Mouse (Mus musculus): ENCODE measurements at regions not wholly inside any gene's neighbourhood (a gene's known extent, or its start where the extent isn't known, plus 50 kb on each side); places are given as distances from the start of the nearest gene placed in this dataset.
"Not testable (repeated sequence)": the region's sequence is repeated elsewhere in the genome, so short reads cannot be mapped to it uniquely, and the experiment has no call there.

DNA sequence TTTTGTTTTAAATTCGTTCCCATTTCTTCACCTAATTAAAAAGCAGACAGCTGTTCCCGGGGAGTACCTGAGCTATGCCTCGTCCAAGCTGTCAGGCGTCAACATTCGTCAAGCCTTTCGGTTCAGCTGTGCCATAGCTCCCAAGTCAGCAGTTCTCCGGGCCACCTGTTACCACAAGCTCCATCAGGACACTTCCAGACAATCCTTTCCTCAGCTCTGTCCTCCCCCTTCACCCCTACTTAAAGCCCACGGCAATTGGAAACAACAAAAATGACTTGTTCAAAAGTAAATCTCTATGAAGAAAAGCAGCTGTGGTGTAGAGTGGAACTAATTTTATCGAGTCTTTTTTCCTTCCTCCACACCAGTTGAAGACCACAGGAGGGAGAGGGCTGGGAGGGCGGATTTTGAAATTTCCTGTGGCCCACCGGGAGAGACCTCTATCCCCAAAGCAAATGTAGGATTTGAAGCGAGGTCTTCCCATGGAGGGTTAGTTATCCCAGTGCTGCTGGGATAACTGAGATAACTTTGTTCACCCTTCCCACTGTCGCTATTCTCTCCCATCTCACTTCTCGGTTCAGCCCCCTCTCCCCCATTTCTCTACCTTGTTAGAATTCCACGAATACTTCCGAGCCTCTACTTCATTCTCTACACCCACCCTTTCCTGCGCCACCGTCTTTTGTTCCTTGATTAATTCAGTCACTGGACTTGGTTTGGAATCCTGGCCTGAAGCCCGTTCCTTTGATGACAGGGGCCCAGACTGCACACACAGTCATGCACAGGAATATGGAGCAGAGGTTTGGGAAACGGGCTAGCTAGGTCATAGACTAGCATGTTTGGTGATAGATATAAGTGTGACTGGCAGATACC is 193.1 kb upstream of the Ccdc54 start:
- WGBS (ENCODE audit: insufficient replicate concordance), result 50% methylated on average over 20 of the region's 20 CpGs
- Histone ChIP-seq H3K27me3 (ENCODE audit: control insufficient read depth, insufficient read depth, low read length) (no peaks in the 10 kb centered on the region), H3K27ac (ENCODE audit: low read depth, low read length) (no peak overlapping the region), H3K36me3 (ENCODE audit: control insufficient read depth, insufficient read depth, low read length) (no peaks in the 10 kb centered on the region), H3K4me1 (ENCODE audit: control insufficient read depth, insufficient read depth, low read length) (peaks cover 2% of the 10 kb centered on the region; the same call in 1 of the 2 replicates), H3K4me3 (ENCODE audit: low read depth, low read length) (no peak overlapping the region), H3K9ac (ENCODE audit: low read depth, low read length) (no peak overlapping the region), H3K9me3 (replicated peaks; ENCODE audit: control insufficient read depth, low read length) (no peaks in the 10 kb centered on the region), H3K4me2 (no peak overlapping the region)
- ATAC-seq (replicated peaks; ENCODE audit: insufficient number of reproducible peaks, low FRiP score, low TSS enrichment), result no peak

DNA sequence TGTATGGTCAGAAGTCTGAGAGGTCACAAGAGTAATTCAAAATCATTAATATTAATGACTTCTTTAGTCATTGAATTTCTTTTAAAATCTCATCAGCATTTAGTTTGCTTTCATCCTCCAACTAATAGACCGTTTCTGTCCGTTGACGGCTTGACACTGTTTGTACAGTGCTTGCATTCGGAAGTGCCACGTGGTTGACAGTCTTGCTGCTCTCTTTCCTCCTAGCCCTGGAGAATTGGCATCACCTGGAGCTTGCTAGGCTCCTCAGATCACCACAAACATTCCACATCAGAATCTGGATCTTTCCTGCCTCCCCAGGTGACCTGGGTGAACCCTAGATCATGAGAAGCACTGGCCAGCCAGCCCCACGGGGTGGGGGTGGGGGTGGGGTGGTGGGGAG is 192.3 kb upstream of the Ccdc54 start:
- H3K9me3 ChIP-seq (replicated peaks; ENCODE audit: control insufficient read depth, low read length), result no peaks in the 10 kb centered on the region
- 53% methylated on average over 6 of the region's 6 CpGs for WGBS (ENCODE audit: insufficient replicate concordance)
- H3K4me3 ChIP-seq (ENCODE audit: low read depth, low read length), result no peak overlapping the region
- H3K9ac ChIP-seq (ENCODE audit: low read depth, low read length), result no peak overlapping the region
- H3K27ac ChIP-seq (ENCODE audit: low read depth, low read length), result no peak overlapping the region
- H3K36me3 ChIP-seq (ENCODE audit: control insufficient read depth, insufficient read depth, low read length), result no peaks in the 10 kb centered on the region
- H3K27me3 ChIP-seq (ENCODE audit: control insufficient read depth, insufficient read depth, low read length), result no peaks in the 10 kb centered on the region
- ATAC-seq (replicated peaks; ENCODE audit: insufficient number of reproducible peaks, low FRiP score, low TSS enrichment), result no peak
- peaks cover 4% of the 10 kb centered on the region; the same call in 1 of the 2 replicates for H3K4me1 ChIP-seq (ENCODE audit: control insufficient read depth, insufficient read depth, low read length)
- no peak overlapping the region for H3K4me2 ChIP-seq

- H3K27me3 ChIP-seq (ENCODE audit: control insufficient read depth, insufficient read depth, low read length), result no peaks in the 10 kb centered on the region
- WGBS (ENCODE audit: insufficient replicate concordance), result 29% methylated on average over 6 of the region's 6 CpGs
- no peaks in the 10 kb centered on the region for H3K36me3 ChIP-seq (ENCODE audit: control insufficient read depth, insufficient read depth, low read length)
- H3K4me2 ChIP-seq, result peak overlapping the region; percentile 14; the same call in 1 of the 2 replicates
- H3K9ac ChIP-seq (ENCODE audit: low read depth, low read length), result no peak overlapping the region; the same call in 1 of the 2 replicates
- no peak overlapping the region for H3K4me3 ChIP-seq (ENCODE audit: low read depth, low read length)
- no peaks in the 10 kb centered on the region for H3K9me3 ChIP-seq (replicated peaks; ENCODE audit: control insufficient read depth, low read length)
- H3K27ac ChIP-seq (ENCODE audit: low read depth, low read length), result no peak overlapping the region
- ATAC-seq (replicated peaks; ENCODE audit: insufficient number of reproducible peaks, low FRiP score, low TSS enrichment), result no peak
- H3K4me1 ChIP-seq (ENCODE audit: control insufficient read depth, insufficient read depth, low read length), result peaks cover 4% of the 10 kb centered on the region; the same call in 1 of the 2 replicates
These were observed 188.3 kb upstream of the Ccdc54 start for GRCm38 (mm10) chr16:50779030-50779784.

DNA sequence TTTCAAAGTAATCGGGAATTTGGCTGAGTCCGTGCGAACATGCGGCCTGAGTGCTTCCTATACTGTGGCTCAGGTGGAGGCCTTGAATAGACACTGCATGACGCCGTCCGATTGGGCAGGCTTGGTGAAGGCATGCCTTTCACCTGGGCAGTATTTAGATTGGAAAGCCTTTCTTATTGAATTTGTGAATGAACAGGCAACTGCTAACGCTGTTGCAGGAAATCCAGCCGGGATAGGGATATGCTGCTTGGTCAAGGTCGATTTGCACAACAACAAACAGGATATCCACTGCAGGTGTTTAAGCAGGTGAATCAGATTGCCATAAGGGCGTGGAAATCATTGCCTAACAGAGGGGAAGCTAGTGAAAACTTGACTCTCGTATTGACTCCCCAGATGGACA is 183.7 kb upstream of the Ccdc54 start:
- H3K36me3 ChIP-seq (ENCODE audit: control insufficient read depth, insufficient read depth, low read length); H3K9me3 ChIP-seq (replicated peaks; ENCODE audit: control insufficient read depth, low read length); H3K27me3 ChIP-seq (ENCODE audit: control insufficient read depth, insufficient read depth, low read length); H3K27ac ChIP-seq (ENCODE audit: low read depth, low read length); H3K4me2 ChIP-seq; ATAC-seq (replicated peaks; ENCODE audit: insufficient number of reproducible peaks, low FRiP score, low TSS enrichment); H3K9ac ChIP-seq (ENCODE audit: low read depth, low read length); H3K4me3 ChIP-seq (ENCODE audit: low read depth, low read length); H3K4me1 ChIP-seq (ENCODE audit: control insufficient read depth, insufficient read depth, low read length): not testable (repeated sequence)
- 86% methylated on average over 12 of the region's 12 CpGs for WGBS (ENCODE audit: insufficient replicate concordance)

DNA sequence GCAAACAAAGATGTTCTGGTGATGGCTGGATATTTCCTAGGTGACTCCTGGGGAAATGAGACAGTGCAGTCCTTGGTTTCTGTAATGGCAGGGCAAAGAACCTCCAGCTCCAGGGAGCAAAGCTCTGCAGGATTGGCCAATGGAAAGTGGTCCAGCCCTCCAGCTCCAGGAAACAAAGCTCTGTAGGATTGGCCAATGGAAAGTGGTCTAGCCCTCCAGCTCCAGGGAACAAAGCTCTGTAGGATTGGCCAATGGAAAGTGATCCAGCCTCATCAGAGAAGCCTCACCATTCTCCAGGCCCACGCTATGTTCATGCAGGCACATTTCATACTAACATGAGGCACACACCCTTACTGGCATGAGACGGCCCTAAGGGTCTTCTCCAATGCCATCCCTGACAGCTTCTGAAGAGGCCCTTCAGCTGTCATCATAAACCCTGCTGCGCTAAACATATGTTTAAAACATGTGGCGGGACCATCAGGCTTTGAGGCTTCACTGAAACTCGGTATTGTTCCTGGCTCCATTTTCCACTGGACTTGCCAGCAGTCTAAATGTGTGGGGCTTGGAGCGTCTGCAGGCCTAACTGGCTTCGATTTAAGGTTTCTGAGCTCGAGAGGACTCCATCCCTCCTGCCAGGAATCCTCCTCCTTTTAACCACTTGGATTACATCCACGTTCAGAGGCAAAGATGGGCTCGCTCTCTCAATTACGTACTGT is 175.3 kb upstream of the Ccdc54 start:
- no peak overlapping the region for H3K27ac ChIP-seq (ENCODE audit: low read depth, low read length)
- no peak overlapping the region for H3K9ac ChIP-seq (ENCODE audit: low read depth, low read length)
- H3K4me1 ChIP-seq (ENCODE audit: control insufficient read depth, insufficient read depth, low read length), result no peaks in the 10 kb centered on the region
- H3K27me3 ChIP-seq (ENCODE audit: control insufficient read depth, insufficient read depth, low read length), result no peaks in the 10 kb centered on the region
- H3K36me3 ChIP-seq (ENCODE audit: control insufficient read depth, insufficient read depth, low read length), result no peaks in the 10 kb centered on the region
- no peak overlapping the region for H3K4me2 ChIP-seq
- 85% methylated on average over 11 of the region's 11 CpGs for WGBS (ENCODE audit: insufficient replicate concordance)
- ATAC-seq (replicated peaks; ENCODE audit: insufficient number of reproducible peaks, low FRiP score, low TSS enrichment), result no peak
- no peaks in the 10 kb centered on the region for H3K9me3 ChIP-seq (replicated peaks; ENCODE audit: control insufficient read depth, low read length)
- no peak overlapping the region for H3K4me3 ChIP-seq (ENCODE audit: low read depth, low read length)

- H3K36me3 ChIP-seq (ENCODE audit: control insufficient read depth, insufficient read depth, low read length), result no peaks in the 10 kb centered on the region
- H3K4me2 ChIP-seq, result no peak overlapping the region
- no peaks in the 10 kb centered on the region for H3K4me1 ChIP-seq (ENCODE audit: control insufficient read depth, insufficient read depth, low read length)
- H3K4me3 ChIP-seq (ENCODE audit: low read depth, low read length), result no peak overlapping the region
- no peak for ATAC-seq (replicated peaks; ENCODE audit: insufficient number of reproducible peaks, low FRiP score, low TSS enrichment)
- no peak overlapping the region for H3K9ac ChIP-seq (ENCODE audit: low read depth, low read length)
- 83% methylated on average over 3 of the region's 3 CpGs for WGBS (ENCODE audit: insufficient replicate concordance)
- no peak overlapping the region for H3K27ac ChIP-seq (ENCODE audit: low read depth, low read length)
- H3K27me3 ChIP-seq (ENCODE audit: control insufficient read depth, insufficient read depth, low read length), result no peaks in the 10 kb centered on the region
- no peaks in the 10 kb centered on the region for H3K9me3 ChIP-seq (replicated peaks; ENCODE audit: control insufficient read depth, low read length)
These were observed 171.1 kb upstream of the Ccdc54 start for GRCm38 (mm10) chr16:50762096-50762495.

DNA sequence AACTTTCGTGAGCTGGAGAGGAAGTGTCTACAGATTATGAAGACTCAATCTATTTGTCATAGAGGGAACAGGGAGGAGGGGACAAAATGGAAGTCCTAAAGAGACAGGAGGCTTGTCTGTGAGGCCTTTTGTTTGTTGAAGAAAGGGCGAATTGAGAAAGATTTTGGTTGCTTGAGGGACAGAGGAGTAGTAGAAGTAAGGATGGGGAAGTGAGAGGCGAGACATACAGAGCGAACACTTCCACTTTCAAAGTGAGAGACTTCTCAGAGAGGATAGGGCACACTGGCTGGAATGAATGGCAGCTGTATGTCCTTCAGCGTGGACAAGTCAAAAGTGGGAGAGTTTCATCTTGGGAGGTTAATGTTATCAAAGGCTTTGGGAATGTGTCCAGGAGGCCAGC is 169.0 kb upstream of the Ccdc54 start:
- H3K27me3 ChIP-seq (ENCODE audit: control insufficient read depth, insufficient read depth, low read length), result no peaks in the 10 kb centered on the region
- H3K4me1 ChIP-seq (ENCODE audit: control insufficient read depth, insufficient read depth, low read length), result no peaks in the 10 kb centered on the region
- no peak for ATAC-seq (replicated peaks; ENCODE audit: insufficient number of reproducible peaks, low FRiP score, low TSS enrichment)
- H3K9ac ChIP-seq (ENCODE audit: low read depth, low read length), result no peak overlapping the region
- no peaks in the 10 kb centered on the region for H3K36me3 ChIP-seq (ENCODE audit: control insufficient read depth, insufficient read depth, low read length)
- no peak overlapping the region for H3K27ac ChIP-seq (ENCODE audit: low read depth, low read length)
- 72% methylated on average over 5 of the region's 5 CpGs for WGBS (ENCODE audit: insufficient replicate concordance)
- no peaks in the 10 kb centered on the region for H3K9me3 ChIP-seq (replicated peaks; ENCODE audit: control insufficient read depth, low read length)
- no peak overlapping the region for H3K4me2 ChIP-seq
- H3K4me3 ChIP-seq (ENCODE audit: low read depth, low read length), result no peak overlapping the region

DNA sequence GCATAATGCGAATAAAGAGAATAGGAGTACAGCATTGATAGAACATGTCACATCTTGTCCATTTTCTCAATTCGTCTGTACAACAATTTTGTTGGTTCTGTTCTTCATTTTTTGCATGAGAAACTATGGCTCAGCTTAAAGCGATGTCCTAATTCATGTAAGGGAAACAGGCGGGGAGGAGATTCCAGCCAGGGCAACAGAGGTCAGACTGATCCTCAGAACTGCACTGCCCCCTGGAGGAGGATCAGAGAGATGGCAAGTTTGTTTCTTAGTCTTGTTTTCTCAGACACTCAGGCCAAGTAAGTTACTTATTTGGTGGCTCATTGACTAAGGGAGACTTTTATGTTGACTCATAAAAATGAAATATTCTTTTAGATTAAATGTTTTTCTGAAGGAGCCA is 165.7 kb upstream of the Ccdc54 start:
- no peaks in the 10 kb centered on the region for H3K27me3 ChIP-seq (ENCODE audit: control insufficient read depth, insufficient read depth, low read length)
- no peak overlapping the region for H3K9ac ChIP-seq (ENCODE audit: low read depth, low read length)
- H3K9me3 ChIP-seq (replicated peaks; ENCODE audit: control insufficient read depth, low read length), result no peaks in the 10 kb centered on the region
- H3K4me1 ChIP-seq (ENCODE audit: control insufficient read depth, insufficient read depth, low read length), result peaks cover 12% of the 10 kb centered on the region
- no peak overlapping the region for H3K4me3 ChIP-seq (ENCODE audit: low read depth, low read length)
- whole genome bisulfite sequencing (ENCODE audit: insufficient replicate concordance), result 44% methylated on average over 4 of the region's 4 CpGs
- H3K36me3 ChIP-seq (ENCODE audit: control insufficient read depth, insufficient read depth, low read length), result no peaks in the 10 kb centered on the region
- no peak for ATAC-seq (replicated peaks; ENCODE audit: insufficient number of reproducible peaks, low FRiP score, low TSS enrichment)
- no peak overlapping the region for H3K27ac ChIP-seq (ENCODE audit: low read depth, low read length)
- H3K4me2 ChIP-seq, result no peak overlapping the region

All from heart, embryonic 11.5 days (tissue).